Mouse (Mus musculus) gastrocnemius, adult 2 months (tissue): ENCODE results near the gene Fam196a. TPM values are rescaled to one million over a fixed set of nuclear protein-coding genes. Genes with fewer than 3 reads are reported as not detected.

Experiments used
- DNase-seq: peaks from one replicate; pipeline ENCODE4 v3.0.0; 2022
- H3K27ac ChIP-seq: fragments of 200-600 bp; 2 replicates; pipeline ENCODE4 v1.8.1; 2022; ENCODE audit warnings: mild to moderate bottlenecking
- H3K4me3 ChIP-seq: fragments of 200-600 bp; 2 replicates; pipeline ENCODE4 v1.8.1; 2022; ENCODE audit warnings: mild to moderate bottlenecking, moderate library complexity
- CTCF ChIP-seq: fragments of 200-600 bp; IDR thresholded peaks from 2 replicates; pipeline ENCODE4 v1.8.1; 2022; ENCODE audit warnings: antibody characterized with exemption, mild to moderate bottlenecking, moderate library complexity
- intact Hi-C: fragments of 180-260 bp; cut with DNase I; formaldehyde crosslinking; loops from one replicate; pipeline ENCODE4 v1.15.1; 2025
- long read RNA-seq, 2 experiments: library from polyadenylated mRNA; stranded (forward); transcript quantifications; one replicate each; pipeline ENCODE4 v2.0.0; 2021
- total RNA-seq, 2 experiments: library from RNA; stranded (reverse); gene quantifications; 2 replicates each; pipeline ENCODE4 v1.2.3; 2021

Fam196a gene
- under 1 TPM in 1 of 2 experiments, not detected in 1; 0.17 TPM for total RNA-seq
- long read RNA-seq, experiment 1 = 0 reads
- long read RNA-seq, experiment 2 = 0 reads

DNA sequence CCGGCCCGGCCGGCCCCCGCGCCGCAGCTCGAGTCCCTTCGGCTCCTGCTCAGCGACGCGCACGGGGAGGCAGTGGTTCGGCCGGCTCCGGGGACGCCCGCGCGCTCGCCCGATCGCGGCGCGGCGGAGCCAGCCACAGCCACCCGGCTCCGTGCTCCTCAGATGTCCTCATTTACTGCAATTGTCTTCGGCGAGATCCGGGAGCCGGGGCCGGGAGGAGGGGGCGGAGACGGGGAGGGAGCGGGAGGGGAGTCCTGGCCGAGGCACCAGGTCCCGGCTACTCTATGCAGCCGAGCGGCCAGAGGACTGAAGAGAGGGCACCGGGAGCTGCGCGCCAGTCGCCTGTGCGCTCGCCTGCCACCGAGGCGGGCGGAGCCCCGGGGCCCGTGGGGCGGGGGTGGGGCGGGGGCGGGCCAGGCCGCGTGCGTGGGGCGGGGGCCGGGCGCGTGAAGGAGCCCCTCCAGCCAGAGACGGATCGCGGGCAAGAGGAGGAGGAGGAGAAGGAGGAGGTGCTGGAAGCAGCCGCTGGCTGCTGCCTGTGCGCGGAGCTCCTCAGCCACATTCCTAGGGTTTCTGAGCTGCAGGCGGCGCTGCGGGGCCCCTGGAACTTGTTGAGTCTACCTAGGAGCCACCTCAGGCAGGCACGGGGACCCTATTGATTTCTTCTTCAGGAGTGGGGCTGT is at the start of gene Fam196a:
Gene Fam196a, minus strand, starts transcription at position 504 of the 683 bp plus-strand sequence.
- intact Hi-C loops = no loop called here
- no peak within 1 kb of the TSS for H3K27ac ChIP-seq
- peak within 1 kb of the TSS; percentile 68 for H3K4me3 ChIP-seq
- TF ChIP-seq CTCF = peak; percentile 32
- peak; percentile 34 for DNase-seq

- Histone ChIP-seq H3K27ac (no peak overlapping the region), H3K4me3 (no peak overlapping the region)
- intact Hi-C loops = loop anchor here (1.0 kb wide), 1 partner anchor 203 kb away; no protein-coding TSS in a partner anchor
- no peak for TF ChIP-seq CTCF
- DNase-seq = no peak
Measured at GRCm38 (mm10) chr7:134961608-134962007, 23.4 kb upstream of the Fam196a start.

DNA sequence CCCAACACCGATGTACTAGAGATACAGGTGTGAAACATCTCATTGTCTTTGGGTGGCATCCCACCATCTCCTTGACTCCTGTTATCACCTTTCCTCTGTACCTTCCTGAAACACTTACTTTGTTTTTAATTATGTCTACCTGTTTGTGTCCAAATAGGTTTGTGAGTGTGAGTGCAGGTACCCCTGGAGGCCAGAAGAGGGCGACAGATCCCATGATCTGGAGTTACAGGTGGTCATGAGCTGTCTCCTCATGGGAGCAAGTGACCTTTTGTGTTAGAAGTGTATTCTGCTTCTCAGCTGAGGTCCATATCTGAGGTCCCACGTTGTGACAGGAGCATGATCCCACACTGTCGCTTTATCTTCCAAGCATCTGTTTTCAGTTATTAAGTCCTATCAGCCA is 22.6 kb upstream of the Fam196a start:
- Histone ChIP-seq H3K27ac (no peak overlapping the region), H3K4me3 (no peak overlapping the region)
- DNase-seq = no peak
- peak; percentile 70 for TF ChIP-seq CTCF
- intact Hi-C loops = loop anchor here (1.0 kb wide), 1 partner anchor 203 kb away; no protein-coding TSS in a partner anchor

- no peak for DNase-seq
- Histone ChIP-seq H3K4me3 (no peak overlapping the region), H3K27ac (no peak overlapping the region)
- TF ChIP-seq CTCF = no peak
- intact Hi-C loops = no loop called here
Measured at GRCm38 (mm10) chr7:134959086-134959485, 20.9 kb upstream of the Fam196a start.

- H3K4me3 ChIP-seq = no peak overlapping the region
- no peak overlapping the region for H3K27ac ChIP-seq
- peak; percentile 20; the same call in 1 of the 2 replicates for TF ChIP-seq CTCF
- no peak for DNase-seq
- intact Hi-C loops = no loop called here
Measured at GRCm38 (mm10) chr7:134945925-134946716, 7.9 kb upstream of the Fam196a start.

- no peak for DNase-seq
- no peak overlapping the region for H3K4me3 ChIP-seq
- no peak overlapping the region for H3K27ac ChIP-seq
- intact Hi-C loops = no loop called here
- TF ChIP-seq CTCF = no peak
Measured at GRCm38 (mm10) chr7:134943701-134944100, 5.5 kb upstream of the Fam196a start.

DNA sequence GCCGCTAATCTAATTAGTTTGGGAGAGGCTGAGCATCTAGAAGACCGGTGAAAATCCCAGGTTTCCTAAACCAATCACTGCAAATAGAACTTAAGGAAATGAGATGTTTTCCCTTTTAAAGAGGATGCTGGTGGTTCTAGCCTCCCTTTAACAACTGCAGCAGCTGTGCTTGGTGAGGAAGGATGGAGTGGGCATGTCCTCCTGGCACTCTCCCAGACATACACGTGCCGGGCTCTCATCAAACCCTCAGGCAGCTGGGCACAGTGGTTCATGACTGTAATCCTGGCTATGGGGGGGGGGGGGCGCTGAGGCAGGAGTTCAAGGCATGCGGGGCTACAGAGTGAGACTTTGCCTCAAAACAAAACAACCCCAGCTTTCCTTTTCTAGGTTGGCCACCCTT is 4.8 kb upstream of the Fam196a start:
- DNase-seq = no peak
- H3K27ac ChIP-seq = no peak overlapping the region
- no peak for TF ChIP-seq CTCF
- intact Hi-C loops = no loop called here
- no peak overlapping the region for H3K4me3 ChIP-seq

DNA sequence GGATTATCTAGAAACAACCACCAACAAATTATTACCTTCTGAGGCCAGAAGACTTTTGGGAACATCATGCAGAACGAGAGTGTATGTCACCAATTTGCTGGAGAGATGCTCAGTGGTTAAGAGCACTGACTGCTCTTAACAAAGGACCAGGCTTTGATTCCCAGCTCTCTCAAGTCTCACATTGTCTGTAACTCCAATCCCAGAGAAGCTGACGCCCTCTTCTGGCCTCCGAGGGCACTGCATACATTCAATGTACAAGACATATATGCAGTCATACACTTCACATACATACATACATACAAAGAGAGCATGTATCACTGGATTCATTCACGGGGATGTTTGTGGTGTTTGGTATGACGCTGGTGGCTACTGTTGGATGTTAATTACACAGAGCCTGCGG is 3.7 kb upstream of the Fam196a start:
- no peak for DNase-seq
- no peak for TF ChIP-seq CTCF
- Histone ChIP-seq H3K27ac (no peak overlapping the region), H3K4me3 (no peak overlapping the region)
- intact Hi-C loops = no loop called here

DNA sequence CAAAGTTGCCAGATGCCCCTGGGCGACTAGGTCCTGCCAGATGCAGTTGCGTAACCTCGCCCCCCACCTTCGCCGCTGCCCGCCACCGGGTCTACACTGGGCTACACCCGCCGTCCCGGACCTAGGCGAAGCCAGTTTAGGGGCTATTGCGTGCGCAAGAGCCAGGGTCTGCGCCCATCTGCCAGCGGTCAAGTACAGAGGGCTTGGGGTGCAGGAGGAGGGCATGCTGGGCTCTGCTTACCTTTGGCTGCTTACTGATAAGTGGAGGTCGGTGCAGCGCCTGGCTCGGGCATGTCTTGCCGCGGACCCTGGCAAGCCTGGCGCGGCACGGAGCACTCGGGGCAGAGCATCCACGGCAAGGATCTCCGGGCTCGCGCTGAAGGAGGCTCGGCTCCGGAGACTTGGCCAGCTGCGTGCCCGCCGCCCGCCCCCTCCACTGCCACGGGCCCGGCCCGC is 731 bp downstream of the Fam196a start:
- Histone ChIP-seq H3K27ac (no peak overlapping the region), H3K4me3 (peak overlapping the region; percentile 68)
- no peak for TF ChIP-seq CTCF
- intact Hi-C loops = no loop called here
- DNase-seq = no peak

DNA sequence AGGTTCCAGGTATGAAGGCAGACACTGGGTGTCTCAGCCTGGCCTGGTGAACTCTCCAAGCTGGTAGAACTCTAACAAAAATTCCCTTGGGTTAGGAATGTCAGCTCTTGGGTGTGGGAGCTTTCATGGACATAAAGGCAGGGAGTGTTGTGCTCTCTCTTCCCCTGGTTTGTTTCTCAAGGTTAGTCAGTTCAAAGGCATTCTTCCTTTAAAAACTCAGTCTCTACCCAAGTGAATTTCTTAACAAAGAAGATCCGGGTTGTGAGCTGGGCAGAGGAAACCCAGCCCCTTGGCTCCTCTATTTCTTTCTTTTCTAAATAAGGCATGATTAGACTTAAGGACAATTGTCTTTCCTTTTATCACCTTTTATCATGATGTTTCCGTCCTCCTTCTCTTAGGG is 6.3 kb downstream of the Fam196a start:
- no peak for DNase-seq
- TF ChIP-seq CTCF = no peak
- H3K27ac ChIP-seq = no peak overlapping the region
- no peak overlapping the region for H3K4me3 ChIP-seq
- intact Hi-C loops = no loop called here

DNA sequence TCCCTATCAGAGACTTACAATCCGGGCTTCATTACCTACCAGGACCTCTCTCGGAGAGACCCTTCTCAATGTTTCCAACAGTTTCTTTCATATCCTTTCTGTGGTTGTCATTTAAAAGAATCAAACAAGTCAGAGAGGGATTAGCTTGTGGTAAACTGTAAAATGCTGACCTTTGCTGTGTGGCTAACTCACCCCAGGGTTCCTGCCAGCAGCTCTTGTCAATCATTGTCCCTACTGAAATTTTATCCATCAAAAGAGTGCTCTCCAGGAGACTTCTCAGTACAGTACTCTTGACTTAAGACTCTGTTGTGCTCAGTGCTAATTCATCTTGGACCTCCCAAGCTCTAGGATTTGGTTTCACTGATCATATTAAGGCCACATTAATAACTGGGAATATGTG is 36.2 kb downstream of the Fam196a start:
- intact Hi-C loops = no loop called here
- TF ChIP-seq CTCF = no peak
- H3K27ac ChIP-seq = no peak overlapping the region
- no peak overlapping the region for H3K4me3 ChIP-seq
- DNase-seq = no peak

DNA sequence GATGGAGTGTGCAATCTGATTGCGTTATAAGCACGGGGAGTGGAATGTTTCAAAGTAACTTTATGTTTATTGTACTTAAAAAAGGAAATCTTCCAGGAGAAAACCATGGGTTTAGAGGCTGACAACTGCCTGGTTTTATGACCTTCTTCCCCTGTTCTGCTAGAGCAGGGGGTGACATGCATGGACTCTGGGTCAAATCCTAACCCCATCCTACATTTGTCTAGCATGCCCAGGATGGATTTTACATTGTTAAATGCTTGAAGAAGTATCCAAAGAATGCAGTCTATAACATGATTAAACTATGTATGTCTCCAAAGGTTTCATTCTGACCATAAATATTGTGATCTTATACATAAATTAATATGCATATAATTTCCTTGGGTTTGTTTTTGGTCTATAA is 38.8 kb downstream of the Fam196a start:
- no peak overlapping the region for H3K4me3 ChIP-seq
- no peak for DNase-seq
- H3K27ac ChIP-seq = no peak overlapping the region
- TF ChIP-seq CTCF = no peak
- intact Hi-C loops = no loop called here

DNA sequence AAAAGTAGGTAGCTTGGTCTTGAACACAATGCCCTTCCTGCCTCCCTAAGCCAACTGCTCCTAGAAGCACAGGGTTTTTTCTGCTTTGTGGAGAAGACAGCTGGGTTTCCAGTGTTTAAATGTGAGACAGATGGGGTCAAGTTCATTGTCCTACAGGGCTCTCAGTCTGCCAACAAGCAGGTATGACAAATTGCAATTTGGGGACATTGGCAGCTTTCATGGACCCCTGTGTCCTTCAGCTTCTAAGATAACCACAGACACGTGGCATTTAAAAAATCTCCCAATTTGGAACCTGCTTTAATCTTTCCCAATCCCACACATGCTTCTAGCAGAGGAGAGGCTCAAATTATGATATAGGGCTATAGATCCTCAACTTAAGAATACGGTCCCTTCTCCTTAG is 43.6 kb downstream of the Fam196a start:
- DNase-seq = no peak
- H3K27ac ChIP-seq = no peak overlapping the region
- TF ChIP-seq CTCF = no peak
- intact Hi-C loops = no loop called here
- H3K4me3 ChIP-seq = no peak overlapping the region
